Mouse (Mus musculus) lung, adult 2 months (tissue): ENCODE data around the gene Grb2. TPM values are rescaled to one million over a fixed set of nuclear protein-coding genes. Genes with fewer than 3 reads are reported as not detected.

Experiments used
- DNase-seq: peaks from one replicate; pipeline ENCODE4 v3.0.0; 2022
- H3K4me1 ChIP-seq: fragments of 200-500 bp; 2 replicates; pipeline ENCODE4 v1.6.1; 2011; ENCODE audit warnings: low read length; ENCODE audit not compliant: control insufficient read depth, insufficient read depth
- H3K4me3 ChIP-seq: fragments of 200-500 bp; replicated peaks from 2 replicates; pipeline ENCODE3; 2011; ENCODE audit warnings: low read depth, mild to moderate bottlenecking, control low read depth, low read length; ENCODE audit errors: extremely low read depth
- CTCF ChIP-seq: fragments of 200-500 bp; IDR thresholded peaks from 2 replicates; pipeline ENCODE4 v1.5.1; 2011; ENCODE audit warnings: mild to moderate bottlenecking, low read length, control low read depth; ENCODE audit not compliant: insufficient read depth
- POLR2A ChIP-seq: fragments of 200-500 bp; IDR thresholded peaks from 2 replicates; pipeline ENCODE4 v1.6.1; 2011; ENCODE audit warnings: low read depth, mild to moderate bottlenecking, control low read depth, low read length, borderline replicate concordance; ENCODE audit errors: extremely low read depth
- WGBS: fragments of 180-500 bp; shearing (Covaris S2); methylation state at CpG from one replicate; pipeline ENCODE4 v1.1.7; 2018; 5-methylcytosine and 5-hydroxymethylcytosine counted together
- polyA plus RNA-seq: library from polyadenylated mRNA; depleted of rRNA; stranded (reverse); fragments of >200 nt; gene quantifications from 2 replicates; pipeline ENCODE4 v1.2.3, GENCODE M21; 2012; rRNA removed

Gene Grb2
- polyA plus RNA-seq, 1 experiment, result 46.6 TPM

DNA sequence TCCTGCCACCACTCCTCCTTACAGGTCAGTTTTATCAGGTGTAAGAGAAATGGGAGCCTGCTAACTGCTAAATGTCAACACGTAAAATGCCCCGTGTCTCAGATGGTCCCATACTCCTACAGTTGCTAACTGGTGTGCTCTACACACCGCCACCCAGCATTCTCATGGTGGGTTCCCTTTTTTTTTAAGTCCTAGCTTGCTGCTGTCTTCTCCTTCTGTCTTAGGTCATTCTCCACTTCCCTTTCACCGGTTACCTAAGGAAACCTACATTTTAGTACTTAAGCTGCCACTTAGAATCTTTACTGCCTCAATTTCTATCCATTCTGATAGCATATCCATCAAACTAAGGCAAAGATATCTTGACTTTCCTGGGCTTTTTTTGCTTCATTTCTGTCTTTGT is 107.2 kb downstream of the Grb2 start:
- WGBS, result 70% methylated on average over 4 of the region's 4 CpGs
- no peak overlapping the region for H3K4me3 ChIP-seq
- peaks cover 4% of the 10 kb centered on the region for H3K4me1 ChIP-seq
- no peak for DNase-seq
- TF ChIP-seq CTCF (no peak), POLR2A (no peak)

DNA sequence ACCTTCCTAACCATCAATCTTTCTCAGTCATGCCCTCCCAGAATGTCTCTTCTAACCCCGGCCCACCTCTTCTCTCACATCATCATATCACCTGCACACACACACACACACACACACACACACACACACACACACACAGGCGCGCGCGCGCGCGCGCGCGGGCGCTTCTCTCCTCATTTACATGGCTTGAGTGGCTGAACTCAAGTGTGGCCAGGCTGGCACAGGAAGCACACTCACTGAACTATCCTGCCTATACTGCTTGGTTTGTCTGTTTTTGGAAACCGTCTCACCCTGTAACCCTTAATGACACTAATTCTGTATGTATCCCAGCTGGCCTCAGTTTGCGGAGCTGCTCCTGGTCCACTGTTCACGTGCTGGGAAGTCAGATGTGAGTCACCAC is 107.7 kb downstream of the Grb2 start:
- 92% methylated on average over 15 of the region's 15 CpGs for WGBS
- DNase-seq, result no peak
- peaks cover 4% of the 10 kb centered on the region for H3K4me1 ChIP-seq
- TF ChIP-seq CTCF (no peak), POLR2A (no peak)
- H3K4me3 ChIP-seq, result no peak overlapping the region

DNA sequence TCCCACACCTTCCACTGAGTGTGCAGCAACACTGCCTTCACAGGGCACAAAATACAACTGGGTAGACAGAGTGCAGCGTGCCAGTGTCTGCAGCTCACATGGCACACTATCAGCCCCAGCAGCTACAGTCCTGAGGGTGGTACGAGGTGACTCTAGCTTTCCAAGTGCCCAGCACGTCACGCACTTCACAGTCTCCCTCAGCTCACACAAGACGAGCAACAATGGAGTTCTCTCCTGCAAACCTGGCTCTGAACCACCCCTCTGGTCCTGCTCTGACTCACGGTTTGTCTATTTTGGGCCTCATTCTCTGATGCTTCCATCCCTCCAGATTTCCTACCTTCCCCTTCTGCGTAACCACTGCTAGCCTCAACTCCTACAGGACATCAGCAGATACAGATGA is 108.7 kb downstream of the Grb2 start:
- DNase-seq, result no peak
- 89% methylated on average over 7 of the region's 7 CpGs for WGBS

DNA sequence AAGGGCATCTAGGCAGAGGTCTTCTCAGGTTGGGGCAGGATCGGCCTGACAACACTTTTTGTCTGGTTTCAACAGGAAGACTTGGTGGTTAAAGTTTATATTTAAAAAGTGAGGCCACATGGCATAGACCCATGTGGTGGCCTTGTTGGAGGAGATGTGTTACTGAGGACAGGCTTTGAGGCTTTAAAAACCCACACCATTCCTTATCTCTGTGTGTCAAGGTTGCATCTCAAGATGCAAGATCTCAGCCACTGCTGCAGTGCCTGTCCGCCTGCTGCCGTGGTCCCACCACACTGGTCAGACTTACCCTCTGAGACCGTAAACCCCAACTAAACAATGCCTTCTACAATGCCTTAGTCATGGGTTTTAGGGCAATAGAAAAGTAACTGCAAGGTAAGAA is 110.1 kb downstream of the Grb2 start:
- no peak for DNase-seq

More for the DNA sequence above, 108.7 kb downstream of the Grb2 start:
- Histone ChIP-seq H3K4me3 (no peak overlapping the region), H3K4me1 (peaks cover 1% of the 10 kb centered on the region)
- TF ChIP-seq POLR2A, result no peak

DNA sequence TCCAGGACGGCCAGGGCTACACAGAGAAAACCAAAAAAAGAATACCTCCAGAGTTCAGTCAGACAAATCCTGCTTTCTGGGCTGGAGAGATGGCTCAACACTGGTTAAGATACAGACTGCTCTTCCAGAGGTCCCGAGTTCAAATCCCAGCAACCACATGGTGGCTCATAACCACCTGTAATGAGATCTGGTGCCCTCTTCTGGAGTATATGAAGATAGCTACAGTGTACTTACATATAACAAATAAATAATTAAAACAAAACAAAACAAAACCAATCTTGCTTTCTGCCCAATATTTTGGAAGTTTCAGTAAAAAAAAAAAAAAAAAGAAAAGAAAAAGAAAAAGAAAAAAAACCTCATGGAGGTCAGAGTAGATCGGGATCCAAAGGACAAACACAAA is 113.2 kb downstream of the Grb2 start:
- no peak for DNase-seq
- WGBS, result 96% methylated on average over 3 of the region's 3 CpGs
- Histone ChIP-seq H3K4me3 (no peak overlapping the region), H3K4me1 (no peaks in the 10 kb centered on the region; the same call in 1 of the 2 replicates)
- TF ChIP-seq CTCF (no peak), POLR2A (no peak)

More for the DNA sequence above, 110.1 kb downstream of the Grb2 start:
- no peaks in the 10 kb centered on the region; the same call in 1 of the 2 replicates for H3K4me1 ChIP-seq
- no peak overlapping the region for H3K4me3 ChIP-seq
- TF ChIP-seq POLR2A (no peak), CTCF (no peak)
- 90% methylated on average over 4 of the region's 4 CpGs for WGBS

Other genes with a start within 250 kb of the Grb2 start
- gene Slc16a5, start 246.1 kb downstream of the Grb2 start, polyA plus RNA-seq, result 0.80 and 0.95 TPM in 2 replicates
- 11.6 and 12.0 TPM in 2 replicates for gene Armc7, start 232.9 kb downstream of the Grb2 start, polyA plus RNA-seq
- 47.1 and 54.9 TPM in 2 replicates for gene Nt5c, start 216.7 kb downstream of the Grb2 start, polyA plus RNA-seq
- gene Jpt1, start 194.2 kb downstream of the Grb2 start, polyA plus RNA-seq, result 114 and 147 TPM in 2 replicates
- 43.5 and 67.9 TPM in 2 replicates for gene Sumo2, start 172.3 kb downstream of the Grb2 start, polyA plus RNA-seq
- gene Nup85, start 144.2 kb downstream of the Grb2 start, polyA plus RNA-seq, result 32.8 and 41.8 TPM in 2 replicates
- 13.0 and 15.8 TPM in 2 replicates for gene Mrps7, start 104.7 kb downstream of the Grb2 start, polyA plus RNA-seq
- 28.9 and 40.4 TPM in 2 replicates for gene Gga3, start 104.5 kb downstream of the Grb2 start, polyA plus RNA-seq
- 82.0 and 108 TPM in 2 replicates for gene Mif4gd, start 95.6 kb downstream of the Grb2 start, polyA plus RNA-seq
- gene Slc25a19, start 80.3 kb downstream of the Grb2 start, polyA plus RNA-seq, result 38.4 and 45.9 TPM in 2 replicates
- 100.0 and 107 TPM in 2 replicates for gene Tmem94, start 56.8 kb upstream of the Grb2 start, polyA plus RNA-seq
- 105 and 144 TPM in 2 replicates for gene Caskin2, start 105.0 kb upstream of the Grb2 start, polyA plus RNA-seq
- 28.9 and 31.3 TPM in 2 replicates for gene Tsen54, start 106.1 kb upstream of the Grb2 start, polyA plus RNA-seq
- gene Llgl2, start 115.5 kb upstream of the Grb2 start, polyA plus RNA-seq, result 91.8 and 94.0 TPM in 2 replicates
- 5.4 and 7.9 TPM in 2 replicates for gene Myo15b, start 149.8 kb upstream of the Grb2 start, polyA plus RNA-seq
- 10.3 and 10.8 TPM in 2 replicates for gene Smim5, start 191.4 kb upstream of the Grb2 start, polyA plus RNA-seq
- 8.5 and 9.1 TPM in 2 replicates for gene Smim6, start 203.4 kb upstream of the Grb2 start, polyA plus RNA-seq
- 18.8 and 23.0 TPM in 2 replicates for gene Sap30bp, start 224.7 kb upstream of the Grb2 start, polyA plus RNA-seq
- 14.5 and 18.0 TPM in 2 replicates for gene Recql5, start 224.9 kb upstream of the Grb2 start, polyA plus RNA-seq